Mouse (Mus musculus): ENCODE results near the gene Herc1.

Herc1 gene

DNA sequence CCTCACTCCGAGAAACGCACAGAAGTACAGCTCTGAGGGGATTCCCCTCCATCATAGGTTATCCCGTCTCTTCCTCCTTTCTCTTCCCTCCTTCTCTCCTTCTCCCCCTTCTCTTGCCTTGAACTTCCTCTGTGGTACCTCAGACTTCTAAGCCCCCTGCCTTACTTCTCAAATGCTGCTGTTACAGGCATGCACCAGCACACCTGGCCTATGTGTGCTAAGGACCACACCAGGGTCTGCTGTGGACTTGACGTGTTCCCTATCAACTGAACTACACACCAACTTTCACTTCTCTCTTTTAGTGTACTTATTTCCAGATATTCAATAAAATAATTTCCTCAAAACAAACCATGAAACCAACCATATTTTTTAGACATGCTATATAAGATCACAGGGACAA is 192.5 kb downstream of the Herc1 start:
- no peak for DNase-seq
